Comparison of ENCODE assay signal across 33 mouse cellular contexts in genomic region chr3:107563880-107564279, GRCm38 (mm10). TPM values are rescaled to one million over a fixed set of nuclear protein-coding genes. Genes with fewer than 3 reads are reported as not detected.
DNase-seq lines count a peak whose midpoint lies in the region; ATAC-seq and TF ChIP-seq lines count a peak whose summit lies in the region.
"Had no signal": no experiment of that assay in that cellular context is flagged by ENCODE, and none has a peak within 500 bp of the region (broad histone marks: within the 10 kb centered on the region; RNA-seq: fewer than 3 reads in every experiment).

No protein-coding gene starts in this region.

- WGBS in forebrain, embryonic 10.5 days = 37% methylated on average over 4 of the region's 4 CpGs
- WGBS in forebrain, embryonic 14.5 days = 52% methylated on average over 4 of the region's 4 CpGs
- 16% methylated on average over 4 of the region's 4 CpGs for WGBS in heart, embryonic 15.5 days
- WGBS in lung, postnatal 0 days = 36% methylated on average over 4 of the region's 4 CpGs
- 21% methylated on average over 4 of the region's 4 CpGs for WGBS in limb, embryonic 11.5 days

- no peaks in the 10 kb centered on the region for H3K36me3 ChIP-seq in forebrain, embryonic 10.5 days (replicated peaks)
- H3K36me3 ChIP-seq in forebrain, embryonic 14.5 days (ENCODE audit: control insufficient read depth, insufficient read depth, low read length) = no peaks in the 10 kb centered on the region
- H3K36me3 ChIP-seq in heart, embryonic 15.5 days = no peaks in the 10 kb centered on the region
- H3K36me3 ChIP-seq in lung, postnatal 0 days (ENCODE audit: insufficient read depth, low read length) = no peaks in the 10 kb centered on the region
- H3K36me3 ChIP-seq in limb, embryonic 11.5 days (ENCODE audit: control insufficient read depth, insufficient read depth, low read length) = no peaks in the 10 kb centered on the region
- H3K36me3 ChIP-seq: embryonic facial prominence, embryonic 13.5 days; limb, embryonic 15.5 days; lung, embryonic 15.5 days; midbrain, embryonic 15.5 days; stomach, embryonic 15.5 days had no signal

- H3K27me3 ChIP-seq in forebrain, embryonic 10.5 days (ENCODE audit: poor library complexity, severe bottlenecking) = peaks cover 10% of the 10 kb centered on the region
- no peaks in the 10 kb centered on the region for H3K27me3 ChIP-seq in forebrain, embryonic 14.5 days (replicated peaks; ENCODE audit: control insufficient read depth, insufficient read depth, low read length)
- peaks cover 6% of the 10 kb centered on the region; the same call in 1 of the 2 replicates for H3K27me3 ChIP-seq in heart, embryonic 15.5 days
- no peaks in the 10 kb centered on the region for H3K27me3 ChIP-seq in lung, postnatal 0 days (replicated peaks; ENCODE audit: insufficient read depth, low read length)
- H3K27me3 ChIP-seq in limb, embryonic 11.5 days (ENCODE audit: control insufficient read depth, insufficient read depth, low read length) = no peaks in the 10 kb centered on the region
- H3K27me3 ChIP-seq: embryonic facial prominence, embryonic 13.5 days; midbrain, embryonic 15.5 days; stomach, embryonic 15.5 days had no signal

- H3K27ac ChIP-seq in forebrain, embryonic 10.5 days = 0 out of 2 replicates have a peak overlapping the region, but pooled peaks have one; percentile 48
- H3K27ac ChIP-seq in forebrain, embryonic 14.5 days (ENCODE audit: low read depth, low read length) = no peak overlapping the region
- H3K27ac ChIP-seq in heart, embryonic 15.5 days = peak overlapping the region; percentile 71
- no peak overlapping the region for H3K27ac ChIP-seq in lung, postnatal 0 days (ENCODE audit: low read length)
- H3K27ac ChIP-seq in limb, embryonic 11.5 days (replicated peaks; ENCODE audit: low read depth, low read length) = no peak overlapping the region
- H3K27ac ChIP-seq: embryonic facial prominence, embryonic 13.5 days; forebrain, embryonic 13.5 days; limb, embryonic 15.5 days; liver, embryonic 14.5 days; lung, embryonic 15.5 days; midbrain, embryonic 15.5 days; stomach, embryonic 15.5 days had no signal

- TF ChIP-seq CTCF in lung, postnatal 0 days (IDR thresholded peaks at IDR 0.05) = no peak

- no peak overlapping the region for H3K9ac ChIP-seq in forebrain, embryonic 14.5 days (ENCODE audit: low read length)
- no peak overlapping the region for H3K9ac ChIP-seq in heart, embryonic 15.5 days
- H3K9ac ChIP-seq in lung, postnatal 0 days (replicated peaks; ENCODE audit: low read depth) = no peak overlapping the region
- H3K9ac ChIP-seq in limb, embryonic 11.5 days (ENCODE audit: low read length) = no peak overlapping the region
- H3K9ac ChIP-seq: embryonic facial prominence, embryonic 13.5 days; forebrain, embryonic 13.5 days; limb, embryonic 15.5 days; liver, embryonic 14.5 days; lung, embryonic 15.5 days; midbrain, embryonic 15.5 days; stomach, embryonic 15.5 days had no signal

- no peak for DNase-seq in forebrain, embryonic 10.5 days (ENCODE audit: extremely low spot score, low spot score)
- no peak for DNase-seq in forebrain, embryonic 14.5 days (ENCODE audit: low spot score)
- no peak for DNase-seq in heart, adult 8-10 months (ENCODE audit: low spot score)
- no peak for DNase-seq in lung, postnatal 0 days (ENCODE audit: low spot score)
- no peak for DNase-seq in lung, adult 18-20 months
- peak; percentile 67 for DNase-seq in limb, embryonic 11.5 days (ENCODE audit: low spot score)
- DNase-seq: adrenal gland, adult 8-10 months; cerebellum, adult 11-12 months; gastrocnemius, postnatal 10 days; kidney, adult 18-20 months; layer of hippocampus, adult 9-11 months; right cerebral cortex, adult 18-20 months; right cerebral cortex, postnatal 4 days; thymus, adult 18-20 months; thymus, postnatal 36 days had no signal

- ATAC-seq in forebrain, embryonic 14.5 days = no peak
- peak; percentile 61 for ATAC-seq in heart, embryonic 15.5 days (replicated peaks; ENCODE audit: insufficient number of reproducible peaks, insufficient read depth, low FRiP score, low read depth)
- ATAC-seq in lung, postnatal 0 days = peak; percentile 39
- ATAC-seq in limb, embryonic 11.5 days (ENCODE audit: insufficient number of reproducible peaks, low FRiP score, low TSS enrichment, low read depth) = peak; percentile 67; the same call in 1 of the 2 replicates
- ATAC-seq: activated CD4-positive, CD25-positive, alpha-beta regulatory T cell, adult 4 months; forebrain, embryonic 13.5 days; inflammation-experienced regulatory T-cells, adult 6 months; midbrain, embryonic 15.5 days had no signal

- H3K9me3 ChIP-seq in forebrain, embryonic 10.5 days = no peaks in the 10 kb centered on the region
- H3K9me3 ChIP-seq in forebrain, embryonic 14.5 days (replicated peaks; ENCODE audit: control insufficient read depth, low read length) = no peaks in the 10 kb centered on the region
- no peaks in the 10 kb centered on the region for H3K9me3 ChIP-seq in heart, embryonic 15.5 days (replicated peaks)
- no peaks in the 10 kb centered on the region for H3K9me3 ChIP-seq in lung, postnatal 0 days (ENCODE audit: low read length)
- H3K9me3 ChIP-seq in limb, embryonic 11.5 days (ENCODE audit: control insufficient read depth, low read length) = no peaks in the 10 kb centered on the region
- H3K9me3 ChIP-seq: embryonic facial prominence, embryonic 13.5 days; forebrain, embryonic 13.5 days; limb, embryonic 15.5 days; lung, embryonic 15.5 days; midbrain, embryonic 15.5 days; stomach, embryonic 15.5 days had no signal

- no peak overlapping the region for H3K4me3 ChIP-seq in forebrain, embryonic 10.5 days
- H3K4me3 ChIP-seq in forebrain, embryonic 14.5 days (ENCODE audit: low read depth, low read length) = no peak overlapping the region
- no peak overlapping the region for H3K4me3 ChIP-seq in heart, embryonic 15.5 days
- H3K4me3 ChIP-seq in lung, postnatal 0 days (ENCODE audit: low read depth, low read length) = no peak overlapping the region
- no peak overlapping the region for H3K4me3 ChIP-seq in limb, embryonic 11.5 days (ENCODE audit: low read depth, low read length)
- H3K4me3 ChIP-seq: embryonic facial prominence, embryonic 13.5 days; erythroblast, embryonic 14.5 days; forebrain, embryonic 13.5 days; limb, embryonic 15.5 days; lung, embryonic 15.5 days; midbrain, embryonic 15.5 days; myocyte; stomach, embryonic 15.5 days had no signal

- peaks cover 45% of the 10 kb centered on the region for H3K4me1 ChIP-seq in forebrain, embryonic 10.5 days
- H3K4me1 ChIP-seq in forebrain, embryonic 14.5 days (ENCODE audit: control insufficient read depth, insufficient read depth, low read length) = peaks cover 4% of the 10 kb centered on the region; the same call in 1 of the 2 replicates
- H3K4me1 ChIP-seq in heart, embryonic 15.5 days (replicated peaks) = peaks cover 62% of the 10 kb centered on the region
- H3K4me1 ChIP-seq in lung, postnatal 0 days (ENCODE audit: insufficient read depth, low read depth, low read length) = no peaks in the 10 kb centered on the region
- peaks cover 15% of the 10 kb centered on the region for H3K4me1 ChIP-seq in limb, embryonic 11.5 days (ENCODE audit: control insufficient read depth, insufficient read depth, low read length)
- H3K4me1 ChIP-seq: lung, embryonic 15.5 days; midbrain, embryonic 15.5 days; stomach, embryonic 15.5 days had no signal

- no peak overlapping the region for H3K4me2 ChIP-seq in forebrain, embryonic 14.5 days (ENCODE audit: low read length)
- H3K4me2 ChIP-seq in heart, embryonic 15.5 days = no peak overlapping the region
- no peak overlapping the region for H3K4me2 ChIP-seq in lung, postnatal 0 days (replicated peaks; ENCODE audit: low read depth, low read length)
- H3K4me2 ChIP-seq in limb, embryonic 11.5 days (ENCODE audit: low read depth, severe bottlenecking) = no peak overlapping the region
- H3K4me2 ChIP-seq: embryonic facial prominence, embryonic 13.5 days; forebrain, embryonic 13.5 days; limb, embryonic 15.5 days; lung, embryonic 15.5 days; midbrain, embryonic 15.5 days; stomach, embryonic 15.5 days had no signal

- TF ChIP-seq EP300 in lung, postnatal 0 days (IDR thresholded peaks at IDR 0.05) = no peak

RNA-seq across cellular contexts. Expression of gene Ubl4b, which starts 9.0 kb away (rescaled TPM):
- polyA plus RNA-seq in forebrain, embryonic 10.5 days (2016; fragmentation: Nextera tagmentation; extraction: Ambion mirVana) = 0.46 and 0.54 TPM in 2 replicates
- polyA plus RNA-seq in forebrain, embryonic 14.5 days (2014; fragmentation: Nextera tagmentation; extraction: Ambion mirVana) = not detected in 2 replicates
- not detected in 2 replicates for polyA plus RNA-seq in heart, embryonic 15.5 days (2015; fragmentation: Nextera tagmentation; extraction: Ambion mirVana)
- not detected for total RNA-seq in heart, adult 8-10 months (2022)
- not detected in 2 replicates for polyA plus RNA-seq in lung, postnatal 0 days (2015; fragmentation: Nextera tagmentation; extraction: Ambion mirVana)
- polyA plus RNA-seq in limb, embryonic 11.5 days (2014; fragmentation: Nextera tagmentation; extraction: Ambion mirVana) = 0.17 and 0.23 TPM in 2 replicates
- total RNA-seq: adrenal gland, adult 8-10 months; gastrocnemius, postnatal 10 days; left cerebral cortex, adult 18-20 months; megakaryocyte-erythroid progenitor cell, adult 5-6 weeks had no signal
- polyA plus RNA-seq: activated CD4-positive, CD25-positive, alpha-beta regulatory T cell, adult 4 months; erythroblast, embryonic 14.5 days; forebrain, embryonic 13.5 days; hindbrain, embryonic 11.5 days; inflammation-experienced regulatory T-cells, adult 6 months; kidney, embryonic 16.5 days; large intestine, adult 2 months; limb, embryonic 15.5 days; liver, embryonic 14.5 days; lung, embryonic 15.5 days; midbrain, embryonic 15.5 days; myocyte; neural tube, embryonic 14.5 days; stomach, embryonic 15.5 days had no signal

RNA-seq across cellular contexts. Expression of gene Alx3, which starts 31.0 kb away (rescaled TPM):
- polyA plus RNA-seq in forebrain, embryonic 10.5 days (2016; fragmentation: Nextera tagmentation; extraction: Ambion mirVana) = 41.0 and 41.6 TPM in 2 replicates
- 2.4 and 2.6 TPM in 2 replicates for polyA plus RNA-seq in forebrain, embryonic 14.5 days (2014; fragmentation: Nextera tagmentation; extraction: Ambion mirVana)
- polyA plus RNA-seq in heart, embryonic 15.5 days (2015; fragmentation: Nextera tagmentation; extraction: Ambion mirVana) = 0.29 and 0.33 TPM in 2 replicates
- total RNA-seq in heart, adult 8-10 months (2022) = not detected
- polyA plus RNA-seq in lung, postnatal 0 days (2015; fragmentation: Nextera tagmentation; extraction: Ambion mirVana) = not detected in 2 replicates
- polyA plus RNA-seq in limb, embryonic 11.5 days (2014; fragmentation: Nextera tagmentation; extraction: Ambion mirVana) = 19.9 and 20.2 TPM in 2 replicates
- total RNA-seq: adrenal gland, adult 8-10 months; gastrocnemius, postnatal 10 days; megakaryocyte-erythroid progenitor cell, adult 5-6 weeks had no signal
- polyA plus RNA-seq: activated CD4-positive, CD25-positive, alpha-beta regulatory T cell, adult 4 months; erythroblast, embryonic 14.5 days; inflammation-experienced regulatory T-cells, adult 6 months; kidney, embryonic 16.5 days; large intestine, adult 2 months; liver, embryonic 14.5 days; myocyte; neural tube, embryonic 14.5 days; stomach, embryonic 15.5 days had no signal

RNA-seq across cellular contexts. Expression of gene Slc6a17, which starts 46.1 kb away (rescaled TPM):
- polyA plus RNA-seq in forebrain, embryonic 10.5 days (2016; fragmentation: Nextera tagmentation; extraction: Ambion mirVana) = 2.4 and 3.7 TPM in 2 replicates
- 12.8 and 15.4 TPM in 2 replicates for polyA plus RNA-seq in forebrain, embryonic 14.5 days (2014; fragmentation: Nextera tagmentation; extraction: Ambion mirVana)
- polyA plus RNA-seq in heart, embryonic 15.5 days (2015; fragmentation: Nextera tagmentation; extraction: Ambion mirVana) = 4.7 TPM in 2 replicates
- total RNA-seq in heart, adult 8-10 months (2022) = 1 to 10 TPM; 2.4 to 7.4 (median 4.8) TPM
- polyA plus RNA-seq in lung, postnatal 0 days (2015; fragmentation: Nextera tagmentation; extraction: Ambion mirVana) = 0.38 and 0.84 TPM in 2 replicates
- polyA plus RNA-seq in limb, embryonic 11.5 days (2014; fragmentation: Nextera tagmentation; extraction: Ambion mirVana) = 3.1 and 4.3 TPM in 2 replicates
- total RNA-seq: megakaryocyte-erythroid progenitor cell, adult 5-6 weeks had no signal
- polyA plus RNA-seq: activated CD4-positive, CD25-positive, alpha-beta regulatory T cell, adult 4 months; erythroblast, embryonic 14.5 days; inflammation-experienced regulatory T-cells, adult 6 months had no signal

Comparison
In these comparisons a context has a peak if more than half of its experiments do, and no peak if none do; other contexts are left out.
1. H3K27ac ChIP-seq: peak in forebrain, embryonic 10.5 days (single experiment) and heart, embryonic 15.5 days (single experiment); none in forebrain, embryonic 14.5 days (single experiment), lung, postnatal 0 days (single experiment) and limb, embryonic 11.5 days (single experiment).